Mouse (Mus musculus): ENCODE data around the gene Car5a. TPM values are rescaled to one million over a fixed set of nuclear protein-coding genes. Genes with fewer than 3 reads are reported as not detected.

Gene Car5a
- total RNA-seq, 1 experiment, result 0.18 TPM

DNA sequence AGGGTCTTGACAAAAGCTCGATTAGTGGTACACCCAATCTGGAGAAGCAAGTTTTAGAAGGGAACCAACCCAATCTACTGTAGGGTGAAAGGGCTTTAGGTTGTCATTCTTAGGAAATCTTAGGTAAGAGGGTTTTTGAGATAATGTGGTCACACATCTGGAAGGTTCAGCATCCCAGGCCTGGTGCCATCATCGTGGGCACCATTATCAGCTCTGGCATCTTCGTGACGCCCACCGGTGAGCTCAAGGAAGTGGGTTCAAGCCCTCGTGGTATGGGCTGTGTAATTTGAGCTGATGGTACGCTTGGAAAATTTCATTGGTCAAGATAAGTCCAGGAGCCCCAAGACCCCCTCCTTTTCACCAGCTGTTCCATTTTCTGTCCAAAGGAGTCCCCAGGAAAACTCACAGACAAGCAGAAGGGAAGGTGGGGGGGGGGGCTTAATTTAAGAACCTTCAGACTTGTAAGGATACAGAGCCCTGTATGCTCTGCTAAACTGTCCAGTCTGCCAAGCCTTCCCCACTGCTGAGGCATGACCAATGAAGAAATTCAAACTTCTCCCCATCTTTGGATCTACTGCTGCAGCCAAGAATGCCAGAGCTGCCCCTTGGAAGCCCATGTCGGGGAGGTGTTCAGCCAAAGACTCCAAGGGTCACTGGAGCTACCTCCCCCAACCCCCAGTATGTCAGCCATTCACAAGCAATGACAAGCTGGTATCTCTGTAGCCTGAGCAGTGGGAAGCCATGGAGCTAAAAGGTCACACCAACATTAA is 36.1 kb downstream of the Car5a start:
- peak overlapping the region; percentile 73 to 92 for H3K4me3 ChIP-seq (ENCODE audit: insufficient read depth in 1 of 2, low read depth in 1 of 2, low read length in 2 of 2, poor library complexity in 1 of 2, severe bottlenecking in 1 of 2)

DNA sequence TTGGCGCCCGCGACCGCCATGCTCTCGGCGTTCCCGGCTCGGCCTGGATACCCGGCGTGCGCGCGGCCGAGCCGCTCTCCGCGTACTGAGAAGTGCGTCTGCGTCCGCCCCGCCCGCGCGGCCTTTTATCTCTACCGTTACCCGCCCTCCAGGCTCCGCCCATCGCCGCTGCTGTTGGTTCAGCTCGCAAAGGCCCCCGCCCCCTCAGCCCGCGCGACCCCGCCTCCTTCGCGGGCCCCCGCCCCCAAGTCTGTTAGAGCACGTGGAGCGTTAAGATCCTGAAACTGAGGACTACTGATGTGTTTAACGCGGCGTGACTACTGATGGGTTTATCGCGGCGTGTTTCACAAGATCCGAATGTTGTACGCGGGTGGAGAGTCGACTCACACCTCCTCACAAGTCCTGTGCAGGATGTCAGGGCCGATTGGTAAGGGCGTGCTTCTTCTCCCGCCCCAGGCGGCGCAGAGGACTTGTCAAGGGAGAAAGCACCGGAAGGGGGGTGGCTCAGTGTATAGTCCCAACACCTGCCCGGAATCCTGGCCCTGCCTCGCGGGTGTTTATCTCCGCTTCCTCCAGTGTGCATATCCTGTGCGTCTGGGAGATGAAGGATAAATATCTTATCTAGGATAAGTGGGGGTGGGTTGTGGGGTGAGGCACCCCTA is 37.0 kb downstream of the Car5a start, which contains the start of gene Slc7a5:
TSS of gene Slc7a5 (minus strand) at position 108 of the 662 bp plus-strand sequence.
- Histone ChIP-seq H3K27ac (ENCODE audit: insufficient read depth, low read depth, low read length, poor library complexity, severe bottlenecking) (no peak within 1 kb of the TSS), H3K4me1 (ENCODE audit: control insufficient read depth in 2 of 2, insufficient read depth in 2 of 2, low read length in 2 of 2, poor library complexity in 1 of 2) (peaks cover 10 to 21% of the 10 kb centered on the region in 2 experiments; a peak in 3 of 4 replicates), H3K36me3 (ENCODE audit: control insufficient read depth, insufficient read depth, low read length, poor library complexity, severe bottlenecking) (peaks cover 20% of the 10 kb centered on the region), H3K9ac (ENCODE audit: insufficient read depth, low read depth, low read length, poor library complexity, severe bottlenecking) (peak within 1 kb of the TSS; percentile 93), H3K9me3 (ENCODE audit: control insufficient read depth, insufficient read depth, low read depth, low read length) (no peaks in the 10 kb centered on the region), H3K4me3 (ENCODE audit: insufficient read depth in 1 of 2, low read depth in 1 of 2, low read length in 2 of 2, poor library complexity in 1 of 2, severe bottlenecking in 1 of 2) (peak within 1 kb of the TSS; percentile 92 to 95)
- TF ChIP-seq ZC3H11A (IDR thresholded peaks at IDR 0.05; ENCODE audit: borderline replicate concordance, low read depth, low read length), result no peak
- no peak for TF ChIP-seq ZNF384 (IDR thresholded peaks at IDR 0.05; ENCODE audit: low read depth, low read length)
- no peak for TF ChIP-seq CHD2 (IDR thresholded peaks at IDR 0.05; ENCODE audit: low read depth, low read length)
- TF ChIP-seq MAFK (IDR thresholded peaks at IDR 0.05; ENCODE audit: insufficient read depth, low read depth, low read length), result no peak
- TF ChIP-seq HCFC1 (IDR thresholded peaks at IDR 0.05; ENCODE audit: borderline replicate concordance, insufficient read depth, low read length), result peak; percentile 13; the same call in 1 of the 2 replicates
- peak; percentile 90 for DNase-seq (ENCODE audit: low read depth, low spot score)
- in situ Hi-C loops (cut with MboI; ENCODE audit: low sequenced_read_pairs in 2 of 2, unreplicated experiment in 2 of 2), result no loop called here

More for the DNA sequence above, 36.1 kb downstream of the Car5a start:
- Histone ChIP-seq H3K4me1 (ENCODE audit: control insufficient read depth in 2 of 2, insufficient read depth in 2 of 2, low read length in 2 of 2, poor library complexity in 1 of 2) (peaks cover 10 to 18% of the 10 kb centered on the region in 2 experiments; a peak in 3 of 4 replicates), H3K9ac (ENCODE audit: insufficient read depth, low read depth, low read length, poor library complexity, severe bottlenecking) (peak overlapping the region; percentile 67; the same call in 1 of the 2 replicates), H3K9me3 (ENCODE audit: control insufficient read depth, insufficient read depth, low read depth, low read length) (no peaks in the 10 kb centered on the region), H3K27ac (ENCODE audit: insufficient read depth, low read depth, low read length, poor library complexity, severe bottlenecking) (no peak overlapping the region), H3K36me3 (ENCODE audit: control insufficient read depth, insufficient read depth, low read length, poor library complexity, severe bottlenecking) (peaks cover 14% of the 10 kb centered on the region; the same call in 1 of the 2 replicates)
- TF ChIP-seq MAFK (IDR thresholded peaks at IDR 0.05; ENCODE audit: insufficient read depth, low read depth, low read length) (no peak), HCFC1 (IDR thresholded peaks at IDR 0.05; ENCODE audit: borderline replicate concordance, insufficient read depth, low read length) (no peak), ZNF384 (IDR thresholded peaks at IDR 0.05; ENCODE audit: low read depth, low read length) (no peak), ZC3H11A (IDR thresholded peaks at IDR 0.05; ENCODE audit: borderline replicate concordance, low read depth, low read length) (no peak), CHD2 (IDR thresholded peaks at IDR 0.05; ENCODE audit: low read depth, low read length) (no peak)
- in situ Hi-C loops (cut with MboI; ENCODE audit: low sequenced_read_pairs in 2 of 2, unreplicated experiment in 2 of 2), result no loop called here
- DNase-seq (ENCODE audit: low read depth, low spot score), result no peak

DNA sequence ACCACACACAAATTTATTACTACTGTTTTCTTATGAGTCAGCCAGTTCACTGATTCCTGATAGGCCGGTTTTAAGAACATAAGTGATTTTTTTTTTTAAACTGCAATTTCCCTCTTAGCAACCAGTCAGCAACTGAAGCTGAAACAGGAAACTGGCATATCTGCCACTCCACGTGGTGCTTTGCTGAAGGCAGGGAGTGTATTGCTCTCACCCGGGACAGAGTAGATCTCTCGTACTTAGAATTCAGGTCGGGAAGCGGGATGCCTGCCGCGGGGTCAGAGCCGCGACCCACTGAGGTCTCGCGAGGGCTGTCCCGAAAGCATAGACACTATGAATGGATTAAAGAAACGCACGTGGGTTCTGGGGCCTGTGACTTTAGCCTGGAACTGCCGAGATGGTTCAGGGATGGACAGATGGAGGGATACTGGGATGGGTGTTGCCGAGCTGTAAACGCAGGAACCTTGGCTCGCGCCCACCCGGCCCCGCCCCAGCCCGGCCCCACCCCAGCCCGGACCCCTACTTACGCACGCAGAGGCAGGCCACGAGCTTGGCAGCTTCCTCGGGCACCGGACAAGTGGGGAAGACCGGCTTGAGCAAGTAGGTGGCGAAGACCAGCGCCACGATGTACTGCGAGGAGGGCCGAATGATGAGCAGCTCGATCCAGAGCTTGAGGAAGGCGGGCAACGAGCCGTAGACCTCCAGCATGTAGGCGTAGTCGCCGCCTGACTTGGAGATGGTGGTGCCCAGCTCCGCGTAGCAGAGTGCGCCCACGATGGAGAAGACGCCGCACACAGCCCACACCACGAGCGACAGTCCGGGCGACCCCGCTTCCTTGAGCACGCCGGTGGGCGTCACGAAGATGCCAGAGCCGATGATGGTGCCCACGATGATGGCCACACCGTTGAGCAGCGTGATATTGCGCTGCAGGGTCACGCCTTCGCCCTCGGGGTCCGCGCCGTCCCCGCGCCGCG is 37.9 kb downstream of the Car5a start:
- Histone ChIP-seq H3K4me1 (ENCODE audit: control insufficient read depth in 2 of 2, insufficient read depth in 2 of 2, low read length in 2 of 2, poor library complexity in 1 of 2) (peaks cover 12 to 28% of the 10 kb centered on the region in 2 experiments; a peak in 3 of 4 replicates), H3K4me3 (ENCODE audit: insufficient read depth in 1 of 2, low read depth in 1 of 2, low read length in 2 of 2, poor library complexity in 1 of 2, severe bottlenecking in 1 of 2) (peak overlapping the region; percentile 92 to 95), H3K9ac (ENCODE audit: insufficient read depth, low read depth, low read length, poor library complexity, severe bottlenecking) (peak overlapping the region; percentile 93), H3K9me3 (ENCODE audit: control insufficient read depth, insufficient read depth, low read depth, low read length) (no peaks in the 10 kb centered on the region), H3K36me3 (ENCODE audit: control insufficient read depth, insufficient read depth, low read length, poor library complexity, severe bottlenecking) (peaks cover 27% of the 10 kb centered on the region), H3K27ac (ENCODE audit: insufficient read depth, low read depth, low read length, poor library complexity, severe bottlenecking) (no peak overlapping the region)
- in situ Hi-C loops (cut with MboI; ENCODE audit: low sequenced_read_pairs in 2 of 2, unreplicated experiment in 2 of 2), result no loop called here
- TF ChIP-seq CHD2 (IDR thresholded peaks at IDR 0.05; ENCODE audit: low read depth, low read length) (peak; percentile 55; the same call in 1 of the 2 replicates), MAFK (IDR thresholded peaks at IDR 0.05; ENCODE audit: insufficient read depth, low read depth, low read length) (no peak), ZNF384 (IDR thresholded peaks at IDR 0.05; ENCODE audit: low read depth, low read length) (no peak), HCFC1 (IDR thresholded peaks at IDR 0.05; ENCODE audit: borderline replicate concordance, insufficient read depth, low read length) (no peak), ZC3H11A (IDR thresholded peaks at IDR 0.05; ENCODE audit: borderline replicate concordance, low read depth, low read length) (no peak)
- DNase-seq (ENCODE audit: low read depth, low spot score), result no peak

DNA sequence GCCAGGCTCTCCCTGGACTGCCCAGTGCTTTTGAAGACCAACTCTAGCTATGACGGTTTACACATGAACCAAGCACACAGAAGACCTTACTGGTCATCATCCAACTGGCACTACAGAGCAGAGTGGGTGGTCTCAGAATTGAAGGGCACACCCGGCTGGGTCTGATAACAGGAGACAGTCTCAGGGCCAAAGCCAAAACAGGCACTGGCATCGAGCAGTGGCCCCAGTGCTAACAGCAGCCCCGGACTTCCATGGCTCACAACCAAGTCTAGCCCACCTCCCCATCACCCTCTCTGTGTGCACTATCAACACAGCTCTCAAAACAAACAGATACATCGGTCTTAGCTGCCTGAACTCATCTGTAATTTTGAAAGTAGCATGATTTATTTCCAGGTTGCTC is 38.8 kb downstream of the Car5a start:
- in situ Hi-C loops (cut with MboI; ENCODE audit: low sequenced_read_pairs in 2 of 2, unreplicated experiment in 2 of 2), result no loop called here

More for the DNA sequence above, 38.8 kb downstream of the Car5a start:
- Histone ChIP-seq H3K9ac (ENCODE audit: insufficient read depth, low read depth, low read length, poor library complexity, severe bottlenecking) (peak overlapping the region; percentile 93), H3K27ac (ENCODE audit: insufficient read depth, low read depth, low read length, poor library complexity, severe bottlenecking) (no peak overlapping the region), H3K4me3 (ENCODE audit: insufficient read depth in 1 of 2, low read depth in 1 of 2, low read length in 2 of 2, poor library complexity in 1 of 2, severe bottlenecking in 1 of 2) (peak overlapping the region; percentile 92 to 95), H3K4me1 (ENCODE audit: control insufficient read depth in 2 of 2, insufficient read depth in 2 of 2, low read length in 2 of 2, poor library complexity in 1 of 2) (peaks cover 12 to 35% of the 10 kb centered on the region in 2 experiments; a peak in 3 of 4 replicates), H3K9me3 (ENCODE audit: control insufficient read depth, insufficient read depth, low read depth, low read length) (no peaks in the 10 kb centered on the region), H3K36me3 (ENCODE audit: control insufficient read depth, insufficient read depth, low read length, poor library complexity, severe bottlenecking) (peaks cover 33% of the 10 kb centered on the region)
- no peak for DNase-seq (ENCODE audit: low read depth, low spot score)
- no peak for TF ChIP-seq CHD2 (IDR thresholded peaks at IDR 0.05; ENCODE audit: low read depth, low read length)
- no peak for TF ChIP-seq HCFC1 (IDR thresholded peaks at IDR 0.05; ENCODE audit: borderline replicate concordance, insufficient read depth, low read length)
- no peak for TF ChIP-seq ZNF384 (IDR thresholded peaks at IDR 0.05; ENCODE audit: low read depth, low read length)
- no peak for TF ChIP-seq ZC3H11A (IDR thresholded peaks at IDR 0.05; ENCODE audit: borderline replicate concordance, low read depth, low read length)
- no peak for TF ChIP-seq MAFK (IDR thresholded peaks at IDR 0.05; ENCODE audit: insufficient read depth, low read depth, low read length)
